12 mouse cellular contexts compared by ENCODE assay signal in the genomic region with DNA sequence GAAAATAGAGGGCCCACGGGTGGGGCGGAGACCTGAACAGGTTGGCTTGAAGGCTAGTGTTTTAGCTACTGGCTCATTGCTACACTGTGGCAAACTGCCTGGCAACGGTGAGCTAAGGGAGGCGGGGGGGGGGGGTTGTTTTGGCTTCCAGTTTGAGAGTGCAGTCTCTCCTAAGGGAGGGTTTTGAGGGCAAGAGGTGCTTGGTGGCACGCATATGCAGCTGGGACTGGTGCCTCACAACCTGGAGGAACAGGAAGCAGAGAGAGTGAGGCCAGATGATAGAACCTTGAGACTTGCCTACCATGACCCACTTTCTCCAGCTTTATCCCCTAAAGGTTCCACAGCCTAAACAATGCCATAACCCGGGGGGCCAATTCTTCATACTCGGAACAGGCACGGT. TPM values are rescaled to one million over a fixed set of nuclear protein-coding genes. Genes with fewer than 3 reads are reported as not detected.
A peak's percentile ranks its signal among the peaks of the same experiment; 100 is the strongest.
DNase-seq lines count a peak whose midpoint lies in the region; ATAC-seq and TF ChIP-seq lines count a peak whose summit lies in the region.
"Had no signal": no experiment of that assay in that cellular context is flagged by ENCODE, and none has a peak within 500 bp of the region (broad histone marks: within the 10 kb centered on the region; RNA-seq: fewer than 3 reads in every experiment).

No protein-coding gene starts in this region.

- no peak for TF ChIP-seq POLR2A in kidney, adult 2 months (IDR thresholded peaks at IDR 0.05; ENCODE audit: low read depth, low read length)

- H3K27ac ChIP-seq in kidney, adult 2 months (ENCODE audit: insufficient read depth, low read depth, low read length), result peak overlapping the region; percentile 47; the same call in 1 of the 2 replicates
- H3K27ac ChIP-seq in limb, embryonic 15.5 days, result peak overlapping the region; percentile 55
- H3K27ac ChIP-seq in midbrain, embryonic 11.5 days (ENCODE audit: low read depth, low read length), result no peak overlapping the region
- H3K27ac ChIP-seq: left cerebral cortex, adult 2 months; neural tube, embryonic 15.5 days had no signal

- no peak overlapping the region for H3K4me3 ChIP-seq in kidney, adult 2 months (ENCODE audit: insufficient read depth, low read depth, low read length)
- H3K4me3 ChIP-seq in limb, embryonic 15.5 days, result no peak overlapping the region
- no peak overlapping the region for H3K4me3 ChIP-seq in midbrain, embryonic 11.5 days (ENCODE audit: low read depth, low read length)
- H3K4me3 ChIP-seq: left cerebral cortex, adult 2 months; neural tube, embryonic 15.5 days had no signal

- H3K9me3 ChIP-seq in limb, embryonic 15.5 days, result no peaks in the 10 kb centered on the region
- H3K9me3 ChIP-seq in midbrain, embryonic 11.5 days (ENCODE audit: control insufficient read depth, low read length), result peaks cover 2% of the 10 kb centered on the region; the same call in 1 of the 2 replicates
- H3K9me3 ChIP-seq: neural tube, embryonic 15.5 days had no signal

- TF ChIP-seq CTCF in kidney, adult 2 months (conservative IDR thresholded peaks at IDR 0.05; ENCODE audit: insufficient read depth, insufficient read length, low read depth, low read length), result no peak

- no peaks in the 10 kb centered on the region; the same call in 1 of the 2 replicates for H3K27me3 ChIP-seq in kidney, adult 2 months (replicated peaks; ENCODE audit: control insufficient read depth, insufficient read depth, low read length)
- H3K27me3 ChIP-seq in limb, embryonic 15.5 days, result no peaks in the 10 kb centered on the region
- H3K27me3 ChIP-seq in midbrain, embryonic 11.5 days (ENCODE audit: control insufficient read depth, insufficient read depth, low read length), result no peaks in the 10 kb centered on the region
- H3K27me3 ChIP-seq: neural tube, embryonic 15.5 days had no signal

- no peak overlapping the region for H3K9ac ChIP-seq in limb, embryonic 15.5 days
- no peak overlapping the region for H3K9ac ChIP-seq in midbrain, embryonic 11.5 days (ENCODE audit: low read length)
- H3K9ac ChIP-seq: neural tube, embryonic 15.5 days had no signal

- 82% methylated on average over 8 of the region's 8 CpGs for WGBS in kidney, adult 2 months
- WGBS in limb, embryonic 15.5 days, result 85% methylated on average over 8 of the region's 8 CpGs
- 77% methylated on average over 8 of the region's 8 CpGs for WGBS in midbrain, embryonic 11.5 days

- H3K36me3 ChIP-seq in kidney, adult 2 months (ENCODE audit: control insufficient read depth, insufficient read depth, low read length), result no peaks in the 10 kb centered on the region
- H3K36me3 ChIP-seq in limb, embryonic 15.5 days, result no peaks in the 10 kb centered on the region
- H3K36me3 ChIP-seq in midbrain, embryonic 11.5 days (ENCODE audit: control insufficient read depth, insufficient read depth, low read length), result no peaks in the 10 kb centered on the region
- H3K36me3 ChIP-seq: G1E; neural tube, embryonic 15.5 days had no signal

- no peak overlapping the region for H3K4me2 ChIP-seq in limb, embryonic 15.5 days
- H3K4me2 ChIP-seq in midbrain, embryonic 11.5 days, result no peak overlapping the region
- H3K4me2 ChIP-seq: neural tube, embryonic 15.5 days had no signal

- H3K4me1 ChIP-seq in kidney, adult 2 months (ENCODE audit: control insufficient read depth, insufficient read depth, low read length), result no peaks in the 10 kb centered on the region
- no peaks in the 10 kb centered on the region for H3K4me1 ChIP-seq in limb, embryonic 15.5 days
- H3K4me1 ChIP-seq in midbrain, embryonic 11.5 days (ENCODE audit: control insufficient read depth, insufficient read depth, low read length), result no peaks in the 10 kb centered on the region
- H3K4me1 ChIP-seq: neural tube, embryonic 15.5 days had no signal

- no peak for ATAC-seq in limb, embryonic 15.5 days (ENCODE audit: insufficient number of reproducible peaks, low FRiP score, low TSS enrichment, low read depth)
- ATAC-seq in midbrain, embryonic 11.5 days (ENCODE audit: low FRiP score), result no peak

- peak; percentile 23 for DNase-seq in adrenal gland, postnatal 14 days
- no peak for DNase-seq in adrenal gland, adult 18-20 months (ENCODE audit: low spot score in 2 of 2)
- no peak for DNase-seq in kidney, adult 2 months
- no peak for DNase-seq in kidney, adult 9 months
- peak; percentile 40 for DNase-seq in thymus, postnatal 14 days
- no peak for DNase-seq in layer of hippocampus, postnatal 10 days (ENCODE audit: low spot score in 2 of 2)
- DNase-seq in midbrain, embryonic 11.5 days (ENCODE audit: low spot score, missing footprints), result no peak
- DNase-seq: cerebellum, adult 18-20 months had no signal

RNA-seq across cellular contexts. Expression of gene Tm7sf3, which starts 31.8 kb away (rescaled TPM):
- 38.3 and 40.4 TPM in 2 replicates for total RNA-seq in adrenal gland, postnatal 14 days (2021)
- 10 to 100 TPM; 30.2 to 33.3 TPM for total RNA-seq in adrenal gland, adult 18-20 months (2021)
- polyA plus RNA-seq in kidney, adult 2 months (2012; rRNA removed), result 32.9 and 34.8 TPM in 2 replicates
- 48.2 and 52.1 TPM in 2 replicates for polyA plus RNA-seq in limb, embryonic 15.5 days (2015; fragmentation: Nextera tagmentation; extraction: Ambion mirVana)
- 10 to 100 TPM; 38.8 to 42.2 TPM for total RNA-seq in layer of hippocampus, postnatal 10 days (2021)
- polyA plus RNA-seq in midbrain, embryonic 11.5 days (2014; fragmentation: Nextera tagmentation; extraction: Ambion mirVana), result 26.2 and 28.9 TPM in 2 replicates

RNA-seq across cellular contexts. Expression of gene Med21, which starts 32.1 kb away (rescaled TPM):
- 63.7 and 66.8 TPM in 2 replicates for total RNA-seq in adrenal gland, postnatal 14 days (2021)
- total RNA-seq in adrenal gland, adult 18-20 months (2021), result 10 to 100 TPM; 66.4 to 67.1 TPM
- 45.4 and 59.9 TPM in 2 replicates for polyA plus RNA-seq in kidney, adult 2 months (2012; rRNA removed)
- polyA plus RNA-seq in limb, embryonic 15.5 days (2015; fragmentation: Nextera tagmentation; extraction: Ambion mirVana), result 132 and 142 TPM in 2 replicates
- total RNA-seq in layer of hippocampus, postnatal 10 days (2021), result 10 to 100 TPM; 41.1 to 46.1 TPM
- polyA plus RNA-seq in midbrain, embryonic 11.5 days (2014; fragmentation: Nextera tagmentation; extraction: Ambion mirVana), result 125 and 135 TPM in 2 replicates

RNA-seq across cellular contexts. Expression of gene Stk38l, which starts 50.4 kb away (rescaled TPM):
- 17.8 and 18.9 TPM in 2 replicates for total RNA-seq in adrenal gland, postnatal 14 days (2021)
- total RNA-seq in adrenal gland, adult 18-20 months (2021), result 10 to 100 TPM; 20.3 to 21.0 TPM
- polyA plus RNA-seq in kidney, adult 2 months (2012; rRNA removed), result 3.9 and 4.3 TPM in 2 replicates
- polyA plus RNA-seq in limb, embryonic 15.5 days (2015; fragmentation: Nextera tagmentation; extraction: Ambion mirVana), result 17.3 and 17.4 TPM in 2 replicates
- 10 to 100 TPM; 19.2 to 22.9 TPM for total RNA-seq in layer of hippocampus, postnatal 10 days (2021)
- 20.4 and 22.2 TPM in 2 replicates for polyA plus RNA-seq in midbrain, embryonic 11.5 days (2014; fragmentation: Nextera tagmentation; extraction: Ambion mirVana)

Comparison
In these comparisons a context has a peak if more than half of its experiments do, and no peak if none do; other contexts are left out.
1. DNase-seq: peak in adrenal gland, postnatal 14 days (single experiment) and thymus, postnatal 14 days (single experiment); none in adrenal gland, adult 18-20 months (0 of 2), kidney, adult 2 months (single experiment), kidney, adult 9 months (single experiment), layer of hippocampus, postnatal 10 days (0 of 2) and midbrain, embryonic 11.5 days (single experiment).